Mouse (Mus musculus): ENCODE measurements around the gene Sox12. TPM values are rescaled to one million over a fixed set of nuclear protein-coding genes. Genes with fewer than 3 reads are reported as not detected.
A peak's percentile ranks its signal among the peaks of the same experiment; 100 is the strongest.

Gene Sox12
- polyA plus RNA-seq, 1 experiment from 2014 or later = 17.8 TPM

DNA sequence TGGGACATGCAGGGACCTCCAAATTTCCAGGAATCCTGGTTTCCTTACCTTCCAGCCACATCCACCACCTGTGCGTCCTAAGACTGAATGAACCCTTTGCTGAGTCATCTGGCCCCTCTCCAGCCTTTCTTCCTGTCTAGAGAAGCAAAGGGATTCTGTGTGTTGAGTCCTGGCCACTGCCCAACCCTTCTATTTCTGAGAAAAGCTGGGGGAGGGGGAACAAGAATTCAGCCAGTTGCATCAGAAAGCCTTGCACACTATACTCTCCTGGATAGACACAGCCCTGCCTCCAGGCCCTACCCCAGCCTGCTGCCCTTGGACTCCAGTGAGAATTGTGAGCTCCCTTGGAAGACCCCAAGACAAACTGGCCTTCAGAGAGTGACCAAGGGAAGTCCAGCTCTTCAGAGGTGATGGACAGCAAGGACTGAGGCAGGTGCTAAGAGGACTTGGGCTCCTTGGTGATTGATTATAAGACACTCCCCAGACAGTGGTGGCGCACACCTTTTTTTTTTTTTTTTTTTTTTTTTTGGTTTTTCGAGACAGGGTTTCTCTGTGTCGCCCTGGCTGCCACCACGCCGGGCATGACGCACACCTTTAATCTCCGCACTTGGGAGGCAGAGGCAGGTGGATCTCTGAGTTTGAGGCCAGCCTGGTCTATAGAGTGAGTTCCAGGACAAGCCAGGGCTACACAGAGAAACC, 47.9 kb downstream of the Sox12 start:
- Histone ChIP-seq H3K9ac (ENCODE audit: low read length) (no peak overlapping the region), H3K4me1 (ENCODE audit: control insufficient read depth, insufficient read depth, low read length) (no peaks in the 10 kb centered on the region), H3K36me3 (ENCODE audit: control insufficient read depth, insufficient read depth, low read length) (no peaks in the 10 kb centered on the region), H3K4me2 (no peak overlapping the region), H3K27ac (ENCODE audit: low read depth, low read length) (no peak overlapping the region), H3K9me3 (ENCODE audit: control insufficient read depth, low read length) (no peaks in the 10 kb centered on the region), H3K27me3 (ENCODE audit: control insufficient read depth, insufficient read depth, low read length) (no peaks in the 10 kb centered on the region; the same call in 1 of the 2 replicates), H3K4me3 (ENCODE audit: low read depth, low read length) (no peak overlapping the region)
- no peak for ATAC-seq (ENCODE audit: low FRiP score)
- WGBS = 88% methylated on average over 8 of the region's 8 CpGs
- DNase-seq (ENCODE audit: low spot score, missing footprints) = no peak

DNA sequence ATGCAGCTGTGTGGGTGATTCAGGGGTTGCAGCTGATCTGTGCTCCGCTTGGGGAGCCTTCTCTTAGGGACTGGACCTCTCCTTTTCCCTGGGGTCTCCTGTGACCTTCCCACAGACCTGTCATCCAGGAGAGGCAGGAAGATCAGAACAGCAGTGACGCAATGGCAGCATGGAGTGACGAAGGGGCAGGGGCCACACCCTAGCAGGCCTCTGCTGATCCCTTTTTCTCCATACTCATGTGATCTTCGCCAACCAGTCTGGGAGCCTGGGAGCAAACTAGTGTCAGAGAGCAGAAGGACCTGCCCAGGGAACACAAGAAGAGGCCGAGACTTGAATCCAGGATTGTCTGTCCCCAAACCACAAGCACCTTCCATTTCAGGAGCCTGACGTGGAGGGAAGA, 48.7 kb downstream of the Sox12 start:
- 78% methylated on average over 6 of the region's 6 CpGs for WGBS
- peaks cover 4% of the 10 kb centered on the region for H3K4me1 ChIP-seq (ENCODE audit: control insufficient read depth, insufficient read depth, low read length)
- DNase-seq (ENCODE audit: low spot score, missing footprints) = no peak
- peaks cover 5% of the 10 kb centered on the region; the same call in 1 of the 2 replicates for H3K27me3 ChIP-seq (ENCODE audit: control insufficient read depth, insufficient read depth, low read length)
- no peaks in the 10 kb centered on the region for H3K36me3 ChIP-seq (ENCODE audit: control insufficient read depth, insufficient read depth, low read length)
- no peak overlapping the region for H3K9ac ChIP-seq (ENCODE audit: low read length)
- H3K4me3 ChIP-seq (ENCODE audit: low read depth, low read length) = no peak overlapping the region
- H3K9me3 ChIP-seq (ENCODE audit: control insufficient read depth, low read length) = no peaks in the 10 kb centered on the region
- no peak overlapping the region for H3K4me2 ChIP-seq
- ATAC-seq (ENCODE audit: low FRiP score) = no peak
- H3K27ac ChIP-seq (ENCODE audit: low read depth, low read length) = no peak overlapping the region

DNA sequence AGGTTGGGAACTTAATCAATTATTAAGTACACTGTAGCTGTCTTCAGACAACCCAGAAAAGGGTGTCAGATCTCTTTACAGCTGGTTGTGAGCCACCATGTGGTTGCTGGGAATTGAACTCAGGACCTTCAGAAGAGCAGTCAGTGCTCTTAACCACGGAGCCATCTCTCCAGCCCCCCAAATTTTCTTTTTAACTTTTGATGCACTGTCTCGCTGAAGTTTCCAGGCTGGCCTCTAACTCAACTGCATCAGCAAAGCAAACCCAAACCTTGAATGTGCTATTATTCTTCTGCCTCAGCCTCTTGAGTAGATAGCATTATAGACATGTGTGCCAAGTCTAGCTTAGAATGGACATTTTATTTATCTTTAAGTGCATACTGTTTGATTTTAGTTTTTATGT, 50.1 kb downstream of the Sox12 start:
- H3K27me3 ChIP-seq (ENCODE audit: control insufficient read depth, insufficient read depth, low read length) = peaks cover 5% of the 10 kb centered on the region; the same call in 1 of the 2 replicates
- no peak overlapping the region for H3K4me2 ChIP-seq
- H3K4me3 ChIP-seq (ENCODE audit: low read depth, low read length) = no peak overlapping the region
- H3K9me3 ChIP-seq (ENCODE audit: control insufficient read depth, low read length) = no peaks in the 10 kb centered on the region
- WGBS = 61% methylated on average over 2 of the region's 2 CpGs
- peaks cover 4% of the 10 kb centered on the region for H3K4me1 ChIP-seq (ENCODE audit: control insufficient read depth, insufficient read depth, low read length)
- H3K27ac ChIP-seq (ENCODE audit: low read depth, low read length) = no peak overlapping the region
- no peak overlapping the region for H3K9ac ChIP-seq (ENCODE audit: low read length)
- ATAC-seq (ENCODE audit: low FRiP score) (no peak), DNase-seq (ENCODE audit: low spot score, missing footprints) (no peak)
- no peaks in the 10 kb centered on the region for H3K36me3 ChIP-seq (ENCODE audit: control insufficient read depth, insufficient read depth, low read length)

DNA sequence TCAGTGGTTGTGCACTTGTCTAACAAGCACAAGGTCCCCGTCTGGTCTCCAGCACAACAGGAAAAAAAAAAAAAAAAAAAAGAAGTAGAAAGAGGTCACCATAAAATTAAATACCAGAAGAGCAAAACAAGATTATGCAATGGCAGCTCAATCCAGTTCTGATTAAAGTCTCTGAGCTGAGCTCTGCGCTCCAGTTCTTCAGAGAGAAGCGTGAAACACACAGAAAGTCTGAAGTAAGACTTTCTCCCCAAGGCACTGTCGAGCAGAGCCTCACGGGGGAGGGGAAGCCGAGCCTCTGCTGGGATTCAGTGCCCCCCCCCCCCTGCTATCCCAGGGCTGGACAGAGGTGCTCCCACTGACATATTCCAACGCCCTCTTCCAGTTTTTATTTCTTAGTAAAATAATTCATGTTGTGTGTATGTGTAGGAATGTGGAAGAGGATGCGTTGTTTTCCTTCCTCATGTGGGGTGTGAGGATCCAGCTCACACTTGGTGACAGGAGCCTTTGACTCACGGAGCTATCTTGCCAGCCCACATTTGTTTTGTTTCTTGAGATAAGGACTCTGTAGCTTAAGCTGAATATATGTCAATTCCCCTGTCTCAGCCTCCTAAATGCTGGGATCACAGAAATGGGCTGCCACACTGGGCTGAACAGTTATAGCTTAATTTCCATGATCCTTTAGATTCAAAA, 50.9 kb downstream of the Sox12 start:
- Histone ChIP-seq H3K27ac (ENCODE audit: low read depth, low read length) (no peak overlapping the region), H3K9ac (ENCODE audit: low read length) (no peak overlapping the region), H3K4me1 (ENCODE audit: control insufficient read depth, insufficient read depth, low read length) (peaks cover 4% of the 10 kb centered on the region), H3K9me3 (ENCODE audit: control insufficient read depth, low read length) (no peaks in the 10 kb centered on the region), H3K4me3 (ENCODE audit: low read depth, low read length) (no peak overlapping the region), H3K27me3 (ENCODE audit: control insufficient read depth, insufficient read depth, low read length) (peaks cover 5% of the 10 kb centered on the region; the same call in 1 of the 2 replicates), H3K4me2 (no peak overlapping the region), H3K36me3 (ENCODE audit: control insufficient read depth, insufficient read depth, low read length) (no peaks in the 10 kb centered on the region)
- no peak for DNase-seq (ENCODE audit: low spot score, missing footprints)
- no peak for ATAC-seq (ENCODE audit: low FRiP score)
- 41% methylated on average over 9 of the region's 9 CpGs for WGBS

DNA sequence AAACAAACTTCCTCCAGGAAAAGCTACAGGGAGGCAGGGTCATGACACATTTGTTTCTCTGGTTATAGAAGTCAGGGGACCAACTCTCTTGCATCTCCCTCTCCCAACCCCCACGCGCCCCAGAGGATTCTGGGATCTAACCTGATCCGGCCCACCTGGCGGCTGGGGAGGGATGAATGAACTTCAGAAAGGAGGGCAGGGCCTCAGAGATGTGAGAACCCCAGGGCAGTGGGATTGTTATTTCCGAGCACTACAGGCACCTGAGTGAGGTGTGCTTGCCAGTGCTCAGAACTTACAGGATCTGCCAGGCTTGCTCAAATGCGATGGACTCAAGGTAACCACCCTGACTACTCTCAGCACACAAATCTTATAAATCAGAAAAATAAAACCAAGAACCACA, 52.5 kb downstream of the Sox12 start:
- WGBS = 58% methylated on average over 6 of the region's 6 CpGs
- no peak overlapping the region for H3K4me2 ChIP-seq
- peaks cover 5% of the 10 kb centered on the region; the same call in 1 of the 2 replicates for H3K27me3 ChIP-seq (ENCODE audit: control insufficient read depth, insufficient read depth, low read length)
- ATAC-seq (ENCODE audit: low FRiP score) = no peak
- H3K9me3 ChIP-seq (ENCODE audit: control insufficient read depth, low read length) = no peaks in the 10 kb centered on the region
- no peak for DNase-seq (ENCODE audit: low spot score, missing footprints)
- no peak overlapping the region for H3K4me3 ChIP-seq (ENCODE audit: low read depth, low read length)
- no peaks in the 10 kb centered on the region for H3K36me3 ChIP-seq (ENCODE audit: control insufficient read depth, insufficient read depth, low read length)
- no peak overlapping the region for H3K9ac ChIP-seq (ENCODE audit: low read length)
- no peak overlapping the region for H3K27ac ChIP-seq (ENCODE audit: low read depth, low read length)
- peaks cover 4% of the 10 kb centered on the region for H3K4me1 ChIP-seq (ENCODE audit: control insufficient read depth, insufficient read depth, low read length)

DNA sequence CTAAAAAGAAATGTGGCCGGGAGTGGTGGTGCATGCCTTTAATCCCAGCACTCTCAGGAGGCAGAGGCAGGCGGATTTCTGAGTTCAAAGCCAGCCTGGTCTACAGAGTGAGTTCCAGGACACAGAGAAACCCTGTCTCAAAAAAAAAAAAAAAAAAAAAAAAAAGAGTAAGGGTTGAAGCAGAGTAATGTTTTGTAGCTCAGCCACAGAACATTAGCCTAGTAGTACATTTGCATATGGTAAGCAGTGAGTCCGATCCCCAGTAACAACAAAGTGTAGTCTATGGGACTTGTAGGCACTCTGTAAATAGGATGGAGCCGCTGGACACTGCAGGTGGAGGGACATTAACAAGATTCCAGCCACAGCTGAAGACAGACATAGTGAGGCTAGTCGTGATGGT, 53.0 kb downstream of the Sox12 start:
- no peak overlapping the region; the same call in 1 of the 2 replicates for H3K4me2 ChIP-seq
- ATAC-seq (ENCODE audit: low FRiP score) = no peak
- WGBS = 67% methylated on average over 5 of the region's 5 CpGs
- peaks cover 5% of the 10 kb centered on the region; the same call in 1 of the 2 replicates for H3K27me3 ChIP-seq (ENCODE audit: control insufficient read depth, insufficient read depth, low read length)
- DNase-seq (ENCODE audit: low spot score, missing footprints) = peak; percentile 84
- H3K36me3 ChIP-seq (ENCODE audit: control insufficient read depth, insufficient read depth, low read length) = no peaks in the 10 kb centered on the region
- H3K27ac ChIP-seq (ENCODE audit: low read depth, low read length) = no peak overlapping the region
- H3K4me3 ChIP-seq (ENCODE audit: low read depth, low read length) = no peak overlapping the region
- H3K4me1 ChIP-seq (ENCODE audit: control insufficient read depth, insufficient read depth, low read length) = peaks cover 4% of the 10 kb centered on the region
- H3K9me3 ChIP-seq (ENCODE audit: control insufficient read depth, low read length) = no peaks in the 10 kb centered on the region
- no peak overlapping the region for H3K9ac ChIP-seq (ENCODE audit: low read length)

DNA sequence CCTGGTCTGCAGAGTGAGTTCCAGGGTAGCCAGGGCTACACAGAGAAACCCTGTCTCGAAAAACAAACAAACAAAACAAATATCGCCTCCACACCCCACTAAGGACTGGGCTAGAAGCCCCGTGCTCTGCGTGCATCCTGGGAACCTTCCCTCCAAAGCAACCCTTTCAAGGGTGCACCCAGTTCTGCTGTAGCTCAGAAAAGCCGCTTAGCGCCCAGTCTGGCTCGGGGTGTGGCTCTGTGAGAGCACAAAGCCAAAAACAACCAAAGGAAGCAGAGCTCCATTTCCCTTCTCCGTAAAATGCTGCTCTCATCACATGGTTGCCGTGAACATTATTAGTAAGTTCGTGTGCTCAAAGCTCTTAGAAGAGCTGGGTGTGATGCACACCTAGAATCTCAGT, 53.5 kb downstream of the Sox12 start:
- Histone ChIP-seq H3K4me2 (peak overlapping the region; percentile 90), H3K4me1 (ENCODE audit: control insufficient read depth, insufficient read depth, low read length) (peaks cover 4% of the 10 kb centered on the region), H3K36me3 (ENCODE audit: control insufficient read depth, insufficient read depth, low read length) (no peaks in the 10 kb centered on the region), H3K4me3 (ENCODE audit: low read depth, low read length) (peak overlapping the region; percentile 40), H3K9ac (ENCODE audit: low read length) (peak overlapping the region; percentile 63; the same call in 1 of the 2 replicates), H3K27me3 (ENCODE audit: control insufficient read depth, insufficient read depth, low read length) (peaks cover 5% of the 10 kb centered on the region; the same call in 1 of the 2 replicates), H3K27ac (ENCODE audit: low read depth, low read length) (no peak overlapping the region), H3K9me3 (ENCODE audit: control insufficient read depth, low read length) (no peaks in the 10 kb centered on the region)
- 12% methylated on average over 10 of the region's 10 CpGs for WGBS
- ATAC-seq (ENCODE audit: low FRiP score) (peak; percentile 8; the same call in 1 of the 2 replicates), DNase-seq (ENCODE audit: low spot score, missing footprints) (peak; percentile 88)

Measured in midbrain, embryonic 11.5 days (tissue).